Mouse (Mus musculus): ENCODE results near the gene Bcl2l13. TPM values are rescaled to one million over a fixed set of nuclear protein-coding genes. Genes with fewer than 3 reads are reported as not detected.

Bcl2l13 gene
- 85.0 and 85.7 TPM in 2 replicates for total RNA-seq (2014; fragmentation: Nextera tagmentation)
- total RNA-seq (2017) = 31.0 and 37.0 TPM in 2 replicates
- polyA plus RNA-seq (2012) = 450 and 524 TPM in 2 replicates

DNA sequence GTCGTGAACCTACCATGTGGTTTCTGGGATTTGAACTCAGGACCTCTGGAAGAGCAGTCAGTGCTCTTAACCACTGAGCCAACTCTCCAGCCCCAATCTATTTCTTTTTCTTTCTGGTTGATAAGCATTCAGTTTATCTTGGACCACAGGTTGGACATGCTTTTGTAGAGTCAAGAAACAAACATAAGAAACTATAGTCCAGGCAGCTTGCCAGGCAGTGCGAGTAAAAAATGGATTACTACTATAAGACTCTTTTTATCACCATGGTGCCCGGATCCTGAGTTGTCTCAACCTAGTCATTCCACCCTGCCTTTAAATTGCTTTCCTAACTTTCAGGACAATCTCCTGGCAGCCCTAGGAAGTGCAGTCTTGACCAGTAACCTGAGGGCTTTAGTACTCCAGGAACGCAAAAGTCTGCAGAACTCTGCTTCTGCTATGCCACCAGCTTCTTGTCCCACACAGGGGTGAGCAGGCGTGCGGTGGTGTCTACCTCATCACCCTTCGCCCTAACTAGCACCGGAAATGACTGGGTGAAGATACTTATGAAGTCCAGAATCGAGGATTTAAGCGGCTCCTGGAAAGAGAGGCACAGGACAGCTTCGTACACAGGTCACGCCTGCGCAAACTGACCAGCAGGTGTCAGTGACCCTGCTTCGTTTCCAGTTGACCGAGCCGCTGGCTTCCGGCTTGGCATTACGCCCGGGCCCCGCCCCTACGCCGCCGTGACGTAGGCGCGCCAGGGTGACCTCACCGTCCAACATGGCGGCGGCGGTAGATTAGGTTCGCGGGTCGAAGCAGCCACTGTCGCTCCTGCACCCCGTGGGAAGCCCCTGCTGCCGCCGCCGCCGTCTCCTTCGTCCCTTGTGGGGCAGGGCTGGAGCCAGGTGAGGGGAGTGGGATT is at the start of gene Bcl2l13:
Gene Bcl2l13, plus strand, starts transcription at position 739 of the 901 bp plus-strand sequence.
- peak; percentile 31; the same call in 1 of the 2 replicates for ATAC-seq (ENCODE audit: extremely low read depth, insufficient number of reproducible peaks, low FRiP score, poor library complexity, severe bottlenecking)
- Histone ChIP-seq H3K4me3 (ENCODE audit: low read depth, low read length) (peak within 1 kb of the TSS; percentile 94), H3K27me3 (ENCODE audit: insufficient read depth, low read length) (no peaks in the 10 kb centered on the region), H3K4me1 (ENCODE audit: insufficient read depth, low read depth, low read length) (peaks cover 72% of the 10 kb centered on the region), H3K36me3 (replicated peaks) (peaks cover 25% of the 10 kb centered on the region), H3K9me3 (replicated peaks) (0 out of 2 replicates have a peak, but pooled peaks cover 3% of the 10 kb centered on the region)
- no peak for TF ChIP-seq TAL1 (conservative IDR thresholded peaks at IDR 0.05; ENCODE audit: low read depth, low read length)
- no peak for TF ChIP-seq POLR2AphosphoS5 (IDR thresholded peaks at IDR 0.05; ENCODE audit: insufficient replicate concordance, low read depth, low read length)
- no peak for TF ChIP-seq GATA2 (IDR thresholded peaks at IDR 0.05; ENCODE audit: borderline replicate concordance, low read depth, low read length)
- peak; percentile 68 for DNase-seq (ENCODE audit: low spot score)

DNA sequence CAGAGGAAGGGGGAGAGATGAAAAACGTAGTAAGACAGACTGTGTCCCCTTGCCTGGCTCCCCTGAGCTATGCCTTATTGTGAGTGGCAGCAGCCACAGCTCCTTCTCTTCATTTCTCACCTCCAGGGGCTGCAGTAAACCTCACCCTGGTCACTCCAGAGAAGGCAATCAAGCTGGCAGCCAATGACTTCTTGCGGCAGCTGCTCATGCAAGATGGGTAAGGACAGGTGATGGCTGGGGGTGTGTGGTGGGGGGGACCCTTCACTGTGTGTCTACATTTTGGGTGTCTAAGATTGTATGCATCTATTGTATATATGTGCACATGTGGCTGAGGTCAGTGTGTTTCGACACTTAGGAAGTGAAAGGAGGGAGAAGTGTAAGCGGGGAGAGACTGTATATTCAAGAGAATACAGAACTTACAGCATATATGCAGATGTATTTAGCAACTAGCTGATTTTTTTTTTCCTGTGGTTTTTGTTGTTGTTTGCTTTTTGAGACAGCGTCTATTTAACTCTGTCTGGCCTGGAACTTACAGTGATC is 47.9 kb upstream of the Bcl2l13 start:
- ATAC-seq (ENCODE audit: extremely low read depth, insufficient number of reproducible peaks, low FRiP score, poor library complexity, severe bottlenecking) = no peak
- H3K4me1 ChIP-seq (ENCODE audit: insufficient read depth, low read depth, low read length) = peaks cover 39% of the 10 kb centered on the region
- TF ChIP-seq POLR2AphosphoS5 (IDR thresholded peaks at IDR 0.05; ENCODE audit: insufficient replicate concordance, low read depth, low read length) (no peak), TAL1 (conservative IDR thresholded peaks at IDR 0.05; ENCODE audit: low read depth, low read length) (no peak), GATA1 (IDR thresholded peaks at IDR 0.05; ENCODE audit: borderline replicate concordance, low read length) (no peak), GATA2 (IDR thresholded peaks at IDR 0.05; ENCODE audit: borderline replicate concordance, low read depth, low read length) (no peak), CTCF (IDR thresholded peaks at IDR 0.05; ENCODE audit: low read depth, low read length) (no peak)

GRCm38 (mm10) chr6:120788904-120789303 is 47.1 kb upstream of the Bcl2l13 start:
- Histone ChIP-seq H3K4me1 (ENCODE audit: insufficient read depth, low read depth, low read length) (peaks cover 43% of the 10 kb centered on the region), H3K36me3 (replicated peaks) (peaks cover 80% of the 10 kb centered on the region), H3K9me3 (replicated peaks) (no peaks in the 10 kb centered on the region), H3K27me3 (ENCODE audit: insufficient read depth, low read length) (no peaks in the 10 kb centered on the region), H3K4me3 (ENCODE audit: low read depth, low read length) (no peak overlapping the region)
- no peak for DNase-seq (ENCODE audit: low spot score)
- TF ChIP-seq GATA2 (IDR thresholded peaks at IDR 0.05; ENCODE audit: borderline replicate concordance, low read depth, low read length) (no peak), GATA1 (IDR thresholded peaks at IDR 0.05; ENCODE audit: borderline replicate concordance, low read length) (no peak), CTCF (IDR thresholded peaks at IDR 0.05; ENCODE audit: low read depth, low read length) (no peak), TAL1 (conservative IDR thresholded peaks at IDR 0.05; ENCODE audit: low read depth, low read length) (no peak), POLR2AphosphoS5 (IDR thresholded peaks at IDR 0.05; ENCODE audit: insufficient replicate concordance, low read depth, low read length) (no peak)
- no peak for ATAC-seq (ENCODE audit: extremely low read depth, insufficient number of reproducible peaks, low FRiP score, poor library complexity, severe bottlenecking)

More for the DNA sequence above, 47.9 kb upstream of the Bcl2l13 start:
- DNase-seq (ENCODE audit: low spot score) = no peak
- H3K27me3 ChIP-seq (ENCODE audit: insufficient read depth, low read length) = no peaks in the 10 kb centered on the region
- no peaks in the 10 kb centered on the region for H3K9me3 ChIP-seq (replicated peaks)
- peaks cover 72% of the 10 kb centered on the region for H3K36me3 ChIP-seq (replicated peaks)
- no peak overlapping the region for H3K4me3 ChIP-seq (ENCODE audit: low read depth, low read length)

- Histone ChIP-seq H3K27me3 (ENCODE audit: insufficient read depth, low read length) (no peaks in the 10 kb centered on the region), H3K9me3 (replicated peaks) (no peaks in the 10 kb centered on the region), H3K4me1 (ENCODE audit: insufficient read depth, low read depth, low read length) (peaks cover 52% of the 10 kb centered on the region), H3K36me3 (replicated peaks) (peaks cover 89% of the 10 kb centered on the region), H3K4me3 (ENCODE audit: low read depth, low read length) (no peak overlapping the region)
- DNase-seq (ENCODE audit: low spot score) (no peak), ATAC-seq (ENCODE audit: extremely low read depth, insufficient number of reproducible peaks, low FRiP score, poor library complexity, severe bottlenecking) (no peak)
- TF ChIP-seq GATA1 (IDR thresholded peaks at IDR 0.05; ENCODE audit: borderline replicate concordance, low read length) (no peak), TAL1 (conservative IDR thresholded peaks at IDR 0.05; ENCODE audit: low read depth, low read length) (no peak), GATA2 (IDR thresholded peaks at IDR 0.05; ENCODE audit: borderline replicate concordance, low read depth, low read length) (no peak), POLR2AphosphoS5 (IDR thresholded peaks at IDR 0.05; ENCODE audit: insufficient replicate concordance, low read depth, low read length) (no peak)
Measured at GRCm38 (mm10) chr6:120790153-120790552, 45.9 kb upstream of the Bcl2l13 start.

GRCm38 (mm10) chr6:120790717-120791116 is 45.3 kb upstream of the Bcl2l13 start:
- H3K4me1 ChIP-seq (ENCODE audit: insufficient read depth, low read depth, low read length) = peaks cover 55% of the 10 kb centered on the region
- H3K36me3 ChIP-seq (replicated peaks) = peaks cover 89% of the 10 kb centered on the region
- H3K27me3 ChIP-seq (ENCODE audit: insufficient read depth, low read length) = no peaks in the 10 kb centered on the region
- no peak for ATAC-seq (ENCODE audit: extremely low read depth, insufficient number of reproducible peaks, low FRiP score, poor library complexity, severe bottlenecking)
- H3K9me3 ChIP-seq (replicated peaks) = no peaks in the 10 kb centered on the region
- TF ChIP-seq GATA1 (IDR thresholded peaks at IDR 0.05; ENCODE audit: borderline replicate concordance, low read length) (no peak), GATA2 (IDR thresholded peaks at IDR 0.05; ENCODE audit: borderline replicate concordance, low read depth, low read length) (no peak), TAL1 (conservative IDR thresholded peaks at IDR 0.05; ENCODE audit: low read depth, low read length) (no peak), POLR2AphosphoS5 (IDR thresholded peaks at IDR 0.05; ENCODE audit: insufficient replicate concordance, low read depth, low read length) (no peak), CTCF (IDR thresholded peaks at IDR 0.05; ENCODE audit: low read depth, low read length) (no peak)
- H3K4me3 ChIP-seq (ENCODE audit: low read depth, low read length) = no peak overlapping the region
- no peak for DNase-seq (ENCODE audit: low spot score)

DNA sequence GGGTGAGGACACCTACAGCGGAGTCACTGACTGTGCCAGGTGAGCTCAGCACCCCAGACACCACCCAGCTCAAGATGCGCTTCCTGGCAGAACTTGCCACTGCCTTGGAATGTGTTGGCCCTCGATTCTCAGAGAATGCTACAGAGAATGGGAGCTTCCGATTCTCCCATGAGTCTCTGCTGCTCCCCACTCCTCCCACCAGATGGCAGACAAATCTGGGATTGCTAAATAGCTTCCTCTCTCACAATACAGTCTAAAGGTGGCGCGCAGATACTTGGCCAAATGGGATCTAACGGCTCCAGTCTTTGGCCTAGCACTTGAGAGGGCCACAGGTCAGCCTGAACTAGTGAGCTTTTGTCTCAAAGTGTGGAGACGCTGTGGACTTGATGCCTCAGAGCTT is 43.1 kb upstream of the Bcl2l13 start:
- Histone ChIP-seq H3K36me3 (replicated peaks) (peaks cover 98% of the 10 kb centered on the region), H3K9me3 (replicated peaks) (no peaks in the 10 kb centered on the region), H3K4me1 (ENCODE audit: insufficient read depth, low read depth, low read length) (peaks cover 70% of the 10 kb centered on the region), H3K4me3 (ENCODE audit: low read depth, low read length) (no peak overlapping the region), H3K27me3 (ENCODE audit: insufficient read depth, low read length) (no peaks in the 10 kb centered on the region)
- no peak for TF ChIP-seq GATA1 (IDR thresholded peaks at IDR 0.05; ENCODE audit: borderline replicate concordance, low read length)
- ATAC-seq (ENCODE audit: extremely low read depth, insufficient number of reproducible peaks, low FRiP score, poor library complexity, severe bottlenecking) (no peak), DNase-seq (ENCODE audit: low spot score) (no peak)

Measured in G1E (cell line).